Mouse (Mus musculus): ENCODE data around the gene Vwa7.

DNA sequence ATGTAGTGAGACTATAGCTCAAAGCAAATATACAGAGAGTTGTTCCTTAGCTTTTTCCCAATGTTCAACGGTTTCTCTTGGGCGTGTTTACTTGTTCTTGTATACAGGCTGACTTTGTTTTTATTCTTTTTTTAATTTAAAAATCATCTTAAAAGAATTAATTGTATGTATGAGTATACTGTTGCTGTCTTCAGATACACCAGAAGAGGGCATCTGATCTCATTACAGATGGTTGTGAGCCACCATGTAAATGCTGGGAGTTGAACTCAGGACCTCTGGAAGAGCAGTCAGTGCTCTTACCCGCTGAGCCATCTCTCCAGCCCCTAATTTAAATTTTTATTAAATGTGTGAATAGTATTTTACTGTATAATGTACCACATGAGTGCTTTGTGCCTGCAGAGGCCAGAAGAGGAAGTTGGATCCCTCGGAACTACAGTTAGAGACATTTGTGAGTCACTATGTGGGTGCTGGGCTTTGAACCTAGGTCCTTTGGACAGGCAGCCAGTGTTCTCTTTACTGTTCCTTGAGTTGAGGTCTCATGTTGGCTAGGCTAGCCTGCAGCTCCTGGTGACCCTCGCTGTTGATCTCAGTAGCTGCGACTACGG, 8.9 kb upstream of the Vwa7 start:
- TF ChIP-seq HCFC1 (IDR thresholded peaks at IDR 0.05; ENCODE audit: borderline replicate concordance, insufficient read depth, low read length) (no peak), ZC3H11A (IDR thresholded peaks at IDR 0.05; ENCODE audit: borderline replicate concordance, low read depth, low read length) (no peak)

Measured in ES-E14 (cell line).